Mouse (Mus musculus) midbrain, embryonic 12.5 days (tissue): ENCODE measurements around the gene Trpv5. TPM values are rescaled to one million over a fixed set of nuclear protein-coding genes. Genes with fewer than 3 reads are reported as not detected.

Source experiments
- ATAC-seq: fragments of 200-750 bp; cut with Nextera tagmentation; 2 replicates; pipeline ENCODE4 v1.8.0; 2017; ENCODE audit warnings: low read depth, moderate TSS enrichment, moderate library complexity; ENCODE audit not compliant: low FRiP score
- H3K27ac ChIP-seq: fragments of 300-500 bp; sonication (generic); replicated peaks from 2 replicates; pipeline ENCODE4 v1.5.1; 2016; ENCODE audit warnings: mild to moderate bottlenecking
- H3K27me3 ChIP-seq: fragments of 300-500 bp; sonication (generic); 2 replicates; pipeline ENCODE4 v1.6.1; 2016; ENCODE audit warnings: mild to moderate bottlenecking
- H3K36me3 ChIP-seq: fragments of 300-500 bp; sonication (generic); 2 replicates; pipeline ENCODE4 v1.6.1; 2016
- H3K4me1 ChIP-seq: fragments of 300-500 bp; sonication (generic); 2 replicates; pipeline ENCODE4 v1.6.1; 2016
- H3K4me2 ChIP-seq: fragments of 300-500 bp; sonication (generic); replicated peaks from 2 replicates; pipeline ENCODE4 v1.6.1; 2016; ENCODE audit warnings: mild to moderate bottlenecking, moderate library complexity
- H3K4me3 ChIP-seq: fragments of 300-500 bp; sonication (generic); 2 replicates; pipeline ENCODE4 v1.5.1; 2016; ENCODE audit warnings: mild to moderate bottlenecking
- H3K9ac ChIP-seq: fragments of 300-500 bp; sonication (generic); replicated peaks from 2 replicates; pipeline ENCODE4 v1.6.1; 2016; ENCODE audit warnings: mild to moderate bottlenecking, moderate library complexity
- H3K9me3 ChIP-seq: fragments of 300-500 bp; sonication (generic); 2 replicates; pipeline ENCODE4 v1.6.1; 2016; ENCODE audit warnings: mild to moderate bottlenecking
- WGBS: fragments of 180-500 bp; shearing (Covaris S2); methylation state at CpG from one replicate; pipeline ENCODE4 v1.1.7; 2016; 5-methylcytosine and 5-hydroxymethylcytosine counted together
- polyA plus RNA-seq: library from polyadenylated mRNA; unstranded; fragments of >200 nt; fragmentation: Nextera tagmentation; extraction: Ambion mirVana; gene quantifications from 2 replicates; pipeline ENCODE4 v1.2.1, GENCODE M21; 2016

Gene Trpv5
- polyA plus RNA-seq, 1 experiment from 2014 or later: not detected

DNA sequence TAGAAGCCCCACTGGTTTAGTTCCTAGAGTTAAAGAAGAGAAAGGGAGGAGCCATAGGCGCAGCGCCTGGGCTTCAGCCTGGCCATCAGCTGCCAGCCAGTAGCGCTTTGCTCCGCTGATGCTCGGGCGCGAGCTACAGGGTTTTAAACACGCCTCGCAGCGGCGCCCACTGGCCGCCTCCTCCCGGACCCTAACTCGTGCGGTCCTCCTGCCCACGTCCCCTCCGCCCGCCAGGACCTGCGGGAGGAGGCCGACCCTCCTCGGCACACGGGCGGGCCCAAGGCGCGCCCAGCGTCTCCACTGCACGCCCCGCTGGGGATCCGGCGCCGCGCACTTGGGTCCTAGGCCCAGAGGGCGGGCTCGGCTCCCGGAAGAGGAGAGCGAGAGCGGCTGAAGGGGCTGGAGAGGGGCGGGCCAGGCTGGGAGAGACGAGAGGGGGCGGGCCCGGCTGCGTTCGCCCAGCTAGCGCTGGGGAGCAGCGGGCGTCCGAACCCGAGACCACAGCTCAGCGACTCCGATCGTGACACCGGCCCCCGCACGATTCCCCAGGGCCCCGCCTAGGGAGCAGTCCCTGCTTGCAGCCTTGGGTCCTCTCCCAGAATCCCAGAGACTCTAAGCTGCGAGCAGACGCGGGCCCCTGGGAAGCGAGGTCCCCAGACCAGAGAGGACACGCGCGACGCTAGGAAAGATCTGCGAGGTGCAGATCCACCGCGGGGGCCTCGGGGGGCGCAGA, 75.3 kb downstream of the Trpv5 start, which contains the start of gene Ephb6:
TSS of gene Ephb6 (plus strand) at position 422 of the 733 bp plus-strand sequence.
- peak within 1 kb of the TSS; percentile 86 for H3K9ac ChIP-seq
- peak within 1 kb of the TSS; percentile 84 for H3K4me2 ChIP-seq
- peak within 1 kb of the TSS; percentile 88 for H3K27ac ChIP-seq
- peak; percentile 93 for ATAC-seq
- H3K9me3 ChIP-seq: no peaks in the 10 kb centered on the region
- H3K36me3 ChIP-seq: no peaks in the 10 kb centered on the region
- 0 out of 2 replicates have a peak, but pooled peaks cover 5% of the 10 kb centered on the region for H3K27me3 ChIP-seq
- WGBS: 1% methylated on average over 59 of the region's 68 CpGs
- peaks cover 6% of the 10 kb centered on the region; the same call in 1 of the 2 replicates for H3K4me1 ChIP-seq
- peak within 1 kb of the TSS; percentile 75 for H3K4me3 ChIP-seq

GRCm38 (mm10) chr6:41604401-41605050, 76.0 kb downstream of the Trpv5 start:
- H3K9me3 ChIP-seq: no peaks in the 10 kb centered on the region
- H3K36me3 ChIP-seq: no peaks in the 10 kb centered on the region
- ATAC-seq: peak; percentile 68
- H3K4me3 ChIP-seq: peak overlapping the region; percentile 75
- H3K27me3 ChIP-seq: 0 out of 2 replicates have a peak, but pooled peaks cover 5% of the 10 kb centered on the region
- WGBS: under 1% methylated on average over 23 of the region's 23 CpGs
- peak overlapping the region; percentile 84 for H3K4me2 ChIP-seq
- H3K4me1 ChIP-seq: peaks cover 6% of the 10 kb centered on the region; the same call in 1 of the 2 replicates
- peak overlapping the region; percentile 86 for H3K9ac ChIP-seq
- H3K27ac ChIP-seq: peak overlapping the region; percentile 88

Other genes starting within 250 kb of the Trpv5 start
- not detected in 2 replicates for gene Gm10334, start 234.6 kb downstream of the Trpv5 start, polyA plus RNA-seq
- gene Prss1, start 221.8 kb downstream of the Trpv5 start, polyA plus RNA-seq: not detected in 2 replicates
- not detected in 2 replicates for gene Prss2, start 159.0 kb downstream of the Trpv5 start, polyA plus RNA-seq
- 17.6 and 20.7 TPM in 2 replicates for gene Ephb6, start 75.3 kb downstream of the Trpv5 start, polyA plus RNA-seq
- 0.37 and 0.58 TPM in 2 replicates for gene Trpv6, start 44.4 kb downstream of the Trpv5 start, polyA plus RNA-seq
- gene Llcfc1, start 3.7 kb upstream of the Trpv5 start, polyA plus RNA-seq: not detected in 2 replicates
- gene Kel, start 23.6 kb upstream of the Trpv5 start, polyA plus RNA-seq: 8.9 and 10.3 TPM in 2 replicates
- gene Olfr459, start 94.4 kb upstream of the Trpv5 start, polyA plus RNA-seq: not detected in 2 replicates
- not detected in 2 replicates for gene Pip, start 166.8 kb upstream of the Trpv5 start, polyA plus RNA-seq
- not detected in 2 replicates for gene Sval2, start 172.2 kb upstream of the Trpv5 start, polyA plus RNA-seq